Comparison of ENCODE assay signal across 9 mouse cellular contexts in genomic region chr11:76912055-76912395, GRCm38 (mm10). TPM values are rescaled to one million over a fixed set of nuclear protein-coding genes. Genes with fewer than 3 reads are reported as not detected.
DNase-seq lines count a peak whose midpoint lies in the region; ATAC-seq and TF ChIP-seq lines count a peak whose summit lies in the region.
"Had no signal": no experiment of that assay in that cellular context is flagged by ENCODE, and none has a peak within 500 bp of the region (broad histone marks: within the 10 kb centered on the region; RNA-seq: fewer than 3 reads in every experiment).

No protein-coding gene starts in this region.

- H3K4me2 ChIP-seq in hindbrain, embryonic 15.5 days, result no peak overlapping the region
- H3K4me2 ChIP-seq in heart, embryonic 16.5 days (ENCODE audit: low read depth, low read length), result peak overlapping the region; percentile 19; the same call in 1 of the 2 replicates

- no peak for DNase-seq in hindbrain, embryonic 10.5 days (ENCODE audit: low spot score)
- peak; percentile 41 to 65 for DNase-seq in cerebellum, adult 2 months
- DNase-seq in left cerebral cortex, postnatal 14 days (ENCODE audit: low spot score in 2 of 2), result peak; percentile 59 to 76
- no peak for DNase-seq in urinary bladder, postnatal 25 days (ENCODE audit: low spot score)
- no peak for DNase-seq in testis, postnatal 10 days (ENCODE audit: low spot score)
- no peak for DNase-seq in adrenal gland, postnatal 10 days

- ATAC-seq in hindbrain, embryonic 15.5 days (ENCODE audit: low FRiP score, low read depth), result 0 out of 2 replicates have a peak, but pooled peaks have one; percentile 42
- ATAC-seq in heart, embryonic 16.5 days (replicated peaks; ENCODE audit: extremely low read depth, insufficient read depth, low FRiP score), result peak; percentile 47

- intact Hi-C loops in left cerebral cortex, postnatal 14 days (cut with DNase I), result no loop called here

- no peaks in the 10 kb centered on the region for H3K27me3 ChIP-seq in hindbrain, embryonic 15.5 days
- H3K27me3 ChIP-seq in hindbrain, embryonic 10.5 days (ENCODE audit: insufficient read depth, poor library complexity, severe bottlenecking), result no peaks in the 10 kb centered on the region; the same call in 1 of the 2 replicates
- no peaks in the 10 kb centered on the region for H3K27me3 ChIP-seq in cerebellum, adult 2 months (ENCODE audit: control insufficient read depth, insufficient read depth, low read length)
- H3K27me3 ChIP-seq in heart, embryonic 16.5 days (ENCODE audit: control insufficient read depth, insufficient read depth, low read length), result no peaks in the 10 kb centered on the region

- no peaks in the 10 kb centered on the region for H3K36me3 ChIP-seq in hindbrain, embryonic 15.5 days
- no peaks in the 10 kb centered on the region for H3K36me3 ChIP-seq in hindbrain, embryonic 10.5 days
- no peaks in the 10 kb centered on the region for H3K36me3 ChIP-seq in heart, embryonic 16.5 days (ENCODE audit: control insufficient read depth, insufficient read depth)

- 30% methylated on average over 7 of the region's 7 CpGs for WGBS in hindbrain, embryonic 15.5 days
- WGBS in hindbrain, embryonic 10.5 days, result 51% methylated on average over 7 of the region's 7 CpGs
- WGBS in cerebellum, adult 2 months, result 3% methylated on average over 7 of the region's 7 CpGs
- 12% methylated on average over 7 of the region's 7 CpGs for WGBS in heart, embryonic 16.5 days

- TF ChIP-seq CTCF in cerebellum, adult 2 months (IDR thresholded peaks at IDR 0.05; ENCODE audit: borderline replicate concordance, insufficient read depth, low read depth, low read length), result no peak

- no peak for TF ChIP-seq POLR2A in cerebellum, adult 2 months (IDR thresholded peaks at IDR 0.05; ENCODE audit: borderline replicate concordance, insufficient read depth, low read length)

- no peak overlapping the region for H3K9ac ChIP-seq in hindbrain, embryonic 15.5 days
- H3K9ac ChIP-seq in heart, embryonic 16.5 days (ENCODE audit: low read length), result no peak overlapping the region

- no peak overlapping the region; the same call in 1 of the 2 replicates for H3K27ac ChIP-seq in hindbrain, embryonic 15.5 days (replicated peaks)
- H3K27ac ChIP-seq in hindbrain, embryonic 10.5 days, result no peak overlapping the region
- no peak overlapping the region for H3K27ac ChIP-seq in cerebellum, adult 2 months (ENCODE audit: insufficient read depth, low read length)
- H3K27ac ChIP-seq in heart, embryonic 16.5 days (ENCODE audit: low read length), result peak overlapping the region; percentile 44

- H3K9me3 ChIP-seq in hindbrain, embryonic 15.5 days, result no peaks in the 10 kb centered on the region
- H3K9me3 ChIP-seq in hindbrain, embryonic 10.5 days, result no peaks in the 10 kb centered on the region
- H3K9me3 ChIP-seq in heart, embryonic 16.5 days (replicated peaks; ENCODE audit: control insufficient read depth, low read length), result no peaks in the 10 kb centered on the region

- no peak overlapping the region for H3K4me3 ChIP-seq in hindbrain, embryonic 15.5 days
- no peak overlapping the region for H3K4me3 ChIP-seq in hindbrain, embryonic 10.5 days
- no peak overlapping the region for H3K4me3 ChIP-seq in cerebellum, adult 2 months (replicated peaks; ENCODE audit: insufficient read depth, low read depth, low read length)
- no peak overlapping the region for H3K4me3 ChIP-seq in heart, embryonic 16.5 days (ENCODE audit: low read length)

- peaks cover 19% of the 10 kb centered on the region for H3K4me1 ChIP-seq in hindbrain, embryonic 15.5 days (replicated peaks)
- peaks cover 23% of the 10 kb centered on the region for H3K4me1 ChIP-seq in hindbrain, embryonic 10.5 days (replicated peaks)
- H3K4me1 ChIP-seq in cerebellum, adult 2 months (ENCODE audit: control insufficient read depth, insufficient read depth, low read length), result peaks cover 8% of the 10 kb centered on the region; the same call in 1 of the 2 replicates
- peaks cover 19% of the 10 kb centered on the region for H3K4me1 ChIP-seq in heart, embryonic 16.5 days (ENCODE audit: control insufficient read depth, insufficient read depth, low read length)

RNA-seq across cellular contexts. Expression of gene Tmigd1, which starts 10.1 kb away (rescaled TPM):
- not detected in 2 replicates for polyA plus RNA-seq in hindbrain, embryonic 15.5 days (2015; fragmentation: Nextera tagmentation; extraction: Ambion mirVana)
- 0.29 TPM in 1 of 2 replicates, not detected in the other for polyA plus RNA-seq in hindbrain, embryonic 10.5 days (2016; fragmentation: Nextera tagmentation; extraction: Ambion mirVana)
- 0.33 TPM in 1 of 2 replicates, not detected in the other for polyA plus RNA-seq in cerebellum, adult 2 months (2012; rRNA removed)
- polyA plus RNA-seq in heart, embryonic 16.5 days (2015; fragmentation: Nextera tagmentation; extraction: Ambion mirVana), result 0.21 and 2.7 TPM in 2 replicates
- total RNA-seq in left cerebral cortex, postnatal 14 days (2021), result not detected
- 1 to 10 TPM in 1 of 2 experiments, under 1 TPM in 1; 0.81 to 1.8 TPM for total RNA-seq in adrenal gland, postnatal 10 days (2021)
- total RNA-seq: ES-E14 had no signal

RNA-seq across cellular contexts. Expression of gene Blmh, which starts 12.6 kb away (rescaled TPM):
- 131 and 136 TPM in 2 replicates for polyA plus RNA-seq in hindbrain, embryonic 15.5 days (2015; fragmentation: Nextera tagmentation; extraction: Ambion mirVana)
- 197 and 203 TPM in 2 replicates for polyA plus RNA-seq in hindbrain, embryonic 10.5 days (2016; fragmentation: Nextera tagmentation; extraction: Ambion mirVana)
- polyA plus RNA-seq in cerebellum, adult 2 months (2012; rRNA removed), result 42.0 and 45.9 TPM in 2 replicates
- polyA plus RNA-seq in heart, embryonic 16.5 days (2015; fragmentation: Nextera tagmentation; extraction: Ambion mirVana), result 101 and 107 TPM in 2 replicates
- total RNA-seq in left cerebral cortex, postnatal 14 days (2021), result 10 to 100 TPM; 71.9 to 79.7 TPM
- total RNA-seq in adrenal gland, postnatal 10 days (2021), result 10 to 100 TPM; 60.4 to 67.4 TPM

Comparison
In these comparisons a context has a peak if more than half of its experiments do, and no peak if none do; other contexts are left out.
1. DNase-seq: peak in cerebellum, adult 2 months (2 of 2) and left cerebral cortex, postnatal 14 days (2 of 2); none in hindbrain, embryonic 10.5 days (single experiment), urinary bladder, postnatal 25 days (single experiment), testis, postnatal 10 days (single experiment) and adrenal gland, postnatal 10 days (single experiment).